ENCODE assay signal across 9 mouse cellular contexts in genomic region chr16:44615172-44615877, GRCm38 (mm10). TPM values are rescaled to one million over a fixed set of nuclear protein-coding genes. Genes with fewer than 3 reads are reported as not detected.
A peak's percentile ranks its signal among the peaks of the same experiment; 100 is the strongest.
DNase-seq lines count a peak whose midpoint lies in the region; ATAC-seq lines count a peak whose summit lies in the region.
"Had no signal": no experiment of that assay in that cellular context is flagged by ENCODE, and none has a peak within 500 bp of the region (broad histone marks: within the 10 kb centered on the region; RNA-seq: fewer than 3 reads in every experiment).

No protein-coding gene starts in this region.

- intact Hi-C loops in gastrocnemius, postnatal 14 days (cut with DNase I; ENCODE audit: low total_unique reads): no loop called here

- H3K4me2 ChIP-seq in heart, embryonic 16.5 days (ENCODE audit: low read depth, low read length): no peak overlapping the region
- no peak overlapping the region; the same call in 1 of the 2 replicates for H3K4me2 ChIP-seq in forebrain, embryonic 11.5 days (ENCODE audit: low read depth, low read length, severe bottlenecking)
- no peak overlapping the region for H3K4me2 ChIP-seq in midbrain, embryonic 11.5 days
- H3K4me2 ChIP-seq: liver, embryonic 15.5 days had no signal

- no peaks in the 10 kb centered on the region for H3K9me3 ChIP-seq in heart, embryonic 16.5 days (replicated peaks; ENCODE audit: control insufficient read depth, low read length)
- no peaks in the 10 kb centered on the region for H3K9me3 ChIP-seq in forebrain, embryonic 11.5 days (ENCODE audit: control insufficient read depth, low read length)
- no peaks in the 10 kb centered on the region for H3K9me3 ChIP-seq in midbrain, embryonic 11.5 days (ENCODE audit: control insufficient read depth, low read length)
- H3K9me3 ChIP-seq: liver, embryonic 15.5 days had no signal

- no peak for DNase-seq in heart, adult 9 months (ENCODE audit: low spot score in 2 of 2)
- DNase-seq in brain, adult 2 months (ENCODE audit: low read depth, low spot score): peak; percentile 45
- DNase-seq in forebrain, embryonic 11.5 days (ENCODE audit: low spot score): no peak
- DNase-seq in midbrain, embryonic 11.5 days (ENCODE audit: low spot score, missing footprints): peak; percentile 73
- no peak for DNase-seq in adrenal gland, postnatal 25 days
- DNase-seq in gastrocnemius, postnatal 14 days: no peak
- DNase-seq in urinary bladder, postnatal 14 days (ENCODE audit: low spot score): no peak

- no peak overlapping the region for H3K4me3 ChIP-seq in heart, embryonic 16.5 days (ENCODE audit: low read length)
- no peak overlapping the region for H3K4me3 ChIP-seq in forebrain, embryonic 11.5 days (ENCODE audit: low read depth, low read length)
- no peak overlapping the region for H3K4me3 ChIP-seq in midbrain, embryonic 11.5 days (ENCODE audit: low read depth, low read length)
- H3K4me3 ChIP-seq: liver, embryonic 15.5 days had no signal

- H3K27ac ChIP-seq in heart, embryonic 16.5 days (ENCODE audit: low read length): peak overlapping the region; percentile 74; the same call in 1 of the 2 replicates
- peak overlapping the region; percentile 48; the same call in 1 of the 2 replicates for H3K27ac ChIP-seq in forebrain, embryonic 11.5 days (ENCODE audit: low read depth, low read length)
- no peak overlapping the region for H3K27ac ChIP-seq in midbrain, embryonic 11.5 days (ENCODE audit: low read depth, low read length)
- H3K27ac ChIP-seq: liver, embryonic 15.5 days had no signal

- no peaks in the 10 kb centered on the region for H3K36me3 ChIP-seq in heart, embryonic 16.5 days (ENCODE audit: control insufficient read depth, insufficient read depth)
- no peaks in the 10 kb centered on the region for H3K36me3 ChIP-seq in forebrain, embryonic 11.5 days (ENCODE audit: control insufficient read depth, insufficient read depth, low read length)
- no peaks in the 10 kb centered on the region for H3K36me3 ChIP-seq in midbrain, embryonic 11.5 days (ENCODE audit: control insufficient read depth, insufficient read depth, low read length)
- H3K36me3 ChIP-seq: liver, embryonic 15.5 days had no signal

- ATAC-seq in heart, embryonic 16.5 days (replicated peaks; ENCODE audit: extremely low read depth, insufficient read depth, low FRiP score): no peak; the same call in 1 of the 2 replicates
- ATAC-seq in forebrain, embryonic 11.5 days (replicated peaks; ENCODE audit: low FRiP score): peak; percentile 57; the same call in 1 of the 2 replicates
- ATAC-seq in midbrain, embryonic 11.5 days (ENCODE audit: low FRiP score): no peak

- peaks cover 22% of the 10 kb centered on the region for H3K4me1 ChIP-seq in heart, embryonic 16.5 days (ENCODE audit: control insufficient read depth, insufficient read depth, low read length)
- H3K4me1 ChIP-seq in forebrain, embryonic 11.5 days (replicated peaks; ENCODE audit: control insufficient read depth, insufficient read depth, low read length): peaks cover 4% of the 10 kb centered on the region
- peaks cover 6% of the 10 kb centered on the region; the same call in 1 of the 2 replicates for H3K4me1 ChIP-seq in midbrain, embryonic 11.5 days (ENCODE audit: control insufficient read depth, insufficient read depth, low read length)
- H3K4me1 ChIP-seq: liver, embryonic 15.5 days had no signal

- no peaks in the 10 kb centered on the region for H3K27me3 ChIP-seq in heart, embryonic 16.5 days (ENCODE audit: control insufficient read depth, insufficient read depth, low read length)
- no peaks in the 10 kb centered on the region for H3K27me3 ChIP-seq in forebrain, embryonic 11.5 days (ENCODE audit: control insufficient read depth, insufficient read depth, low read length)
- no peaks in the 10 kb centered on the region for H3K27me3 ChIP-seq in midbrain, embryonic 11.5 days (ENCODE audit: control insufficient read depth, insufficient read depth, low read length)
- H3K27me3 ChIP-seq: liver, embryonic 15.5 days had no signal

- WGBS in heart, embryonic 16.5 days: 41% methylated on average over 9 of the region's 9 CpGs
- 60% methylated on average over 9 of the region's 9 CpGs for WGBS in forebrain, embryonic 11.5 days
- WGBS in midbrain, embryonic 11.5 days: 81% methylated on average over 9 of the region's 9 CpGs

- no peak overlapping the region for H3K9ac ChIP-seq in heart, embryonic 16.5 days (ENCODE audit: low read length)
- H3K9ac ChIP-seq in forebrain, embryonic 11.5 days (ENCODE audit: low read length): no peak overlapping the region
- H3K9ac ChIP-seq in midbrain, embryonic 11.5 days (ENCODE audit: low read length): no peak overlapping the region
- H3K9ac ChIP-seq: liver, embryonic 15.5 days had no signal

RNA-seq across cellular contexts. Expression of gene Boc, which starts 56.6 kb away (rescaled TPM):
- polyA plus RNA-seq in heart, embryonic 16.5 days (2015; fragmentation: Nextera tagmentation; extraction: Ambion mirVana): 8.3 and 9.2 TPM in 2 replicates
- polyA plus RNA-seq in forebrain, embryonic 11.5 days (2014; fragmentation: Nextera tagmentation; extraction: Ambion mirVana): 35.6 and 35.9 TPM in 2 replicates
- polyA plus RNA-seq in midbrain, embryonic 11.5 days (2014; fragmentation: Nextera tagmentation; extraction: Ambion mirVana): 37.8 and 44.7 TPM in 2 replicates
- 55.9 and 68.4 TPM in 2 replicates for total RNA-seq in adrenal gland, postnatal 25 days (2021)
- 10 to 100 TPM in 1 of 2 experiments, 1 to 10 TPM in 1; 9.4 to 10.7 TPM for total RNA-seq in gastrocnemius, postnatal 14 days (2021)

Comparison
In these comparisons a context has a peak if more than half of its experiments do, and no peak if none do; other contexts are left out.
1. DNase-seq: peak in brain, adult 2 months (single experiment) and midbrain, embryonic 11.5 days (single experiment); none in heart, adult 9 months (0 of 2), forebrain, embryonic 11.5 days (single experiment), adrenal gland, postnatal 25 days (single experiment), gastrocnemius, postnatal 14 days (single experiment) and urinary bladder, postnatal 14 days (single experiment).